Comparison of ENCODE assay signal across 18 mouse cellular contexts in genomic region chr4:12627158-12627871, GRCm38 (mm10).
"Had no signal": no experiment of that assay in that cellular context is flagged by ENCODE, and none has a peak within 500 bp of the region (broad histone marks: within the 10 kb centered on the region; RNA-seq: fewer than 3 reads in every experiment).

No protein-coding gene starts in this region.

- H3K27ac ChIP-seq: kidney, postnatal 0 days; limb, embryonic 15.5 days; neural tube, embryonic 13.5 days had no signal

- H3K9me3 ChIP-seq: limb, embryonic 15.5 days; midbrain, embryonic 12.5 days; neural tube, embryonic 13.5 days had no signal

- H3K4me3 ChIP-seq: limb, embryonic 15.5 days; midbrain, embryonic 12.5 days; neural tube, embryonic 13.5 days had no signal

- H3K36me3 ChIP-seq: limb, embryonic 15.5 days; midbrain, embryonic 12.5 days; neural tube, embryonic 13.5 days had no signal

- H3K4me1 ChIP-seq: limb, embryonic 15.5 days had no signal

- DNase-seq: kidney, adult 8-10 months; kidney, postnatal 36 days; layer of hippocampus, adult 9-11 months; layer of hippocampus, postnatal 36 days; lung, embryonic 14.5 days; lung, postnatal 10 days; lung, postnatal 4 days; retina, postnatal 1 day; right cerebral cortex, postnatal 4 days; spleen, adult 18-20 months; thymus, adult 18-20 months; thymus, postnatal 14 days had no signal

- H3K4me2 ChIP-seq: limb, embryonic 15.5 days; lung, embryonic 14.5 days; midbrain, embryonic 12.5 days; neural tube, embryonic 13.5 days had no signal

- H3K9ac ChIP-seq: limb, embryonic 15.5 days; lung, embryonic 14.5 days; midbrain, embryonic 12.5 days; neural tube, embryonic 13.5 days had no signal

- H3K27me3 ChIP-seq: limb, embryonic 15.5 days; midbrain, embryonic 12.5 days had no signal

- ATAC-seq: intestine, embryonic 16.5 days; midbrain, embryonic 16.5 days had no signal
